Mouse (Mus musculus) urinary bladder, adult 2 months (tissue): Measurements from ENCODE around the gene Olfr1129. TPM values are rescaled to one million over a fixed set of nuclear protein-coding genes. Genes with fewer than 3 reads are reported as not detected.
"Not testable (repeated sequence)": the region's sequence is repeated elsewhere in the genome, so short reads cannot be mapped to it uniquely, and the experiment has no call there.

ENCODE experiments used
- DNase-seq: peaks from one replicate; pipeline ENCODE4 v3.0.0; 2022; ENCODE audit warnings: low spot score
- polyA plus RNA-seq: library from polyadenylated mRNA; depleted of rRNA; stranded (reverse); fragments of >200 nt; gene quantifications from 2 replicates; pipeline ENCODE4 v1.2.3, GENCODE M21; 2012; rRNA removed

The Olfr1129 gene
- polyA plus RNA-seq = not detected in 2 replicates

GRCm38 (mm10) chr2:87573602-87574001 lies at the start of gene Olfr1129:
Gene Olfr1129 (plus strand): TSS chr2:87573902.
- not testable (repeated sequence) for DNase-seq

GRCm38 (mm10) chr2:87525899-87526616 lies 47.6 kb upstream of the Olfr1129 start:
- DNase-seq = not testable (repeated sequence)

- no peak for DNase-seq
Observed at GRCm38 (mm10) chr2:87531496-87531895, 42.2 kb upstream of the Olfr1129 start, which contains the start of gene Olfr153. Gene Olfr153 (plus strand): TSS chr2:87531796.

GRCm38 (mm10) chr2:87534826-87535225 lies 38.9 kb upstream of the Olfr1129 start:
- no peak for DNase-seq

GRCm38 (mm10) chr2:87545442-87545841 lies 28.3 kb upstream of the Olfr1129 start, which contains the start of gene Olfr1128:
Gene Olfr1128 (minus strand): TSS chr2:87545542.
- no peak for DNase-seq

GRCm38 (mm10) chr2:87605912-87606311 lies 32.2 kb downstream of the Olfr1129 start, which contains the start of gene Olfr1130:
Gene Olfr1130 (plus strand): TSS chr2:87606212.
- not testable (repeated sequence) for DNase-seq

GRCm38 (mm10) chr2:87626804-87627203 lies 53.1 kb downstream of the Olfr1129 start, which contains the start of gene Olfr1131:
Gene Olfr1131 (plus strand): TSS chr2:87627104.
- no peak for DNase-seq

Other genes with a start within 250 kb of the Olfr1129 start
- gene Olfr1120, start 219.1 kb upstream of the Olfr1129 start, polyA plus RNA-seq = not detected in 2 replicates
- not detected in 2 replicates for gene Olfr1121, start 204.0 kb upstream of the Olfr1129 start, polyA plus RNA-seq
- not detected in 2 replicates for gene Olfr1122, start 188.1 kb upstream of the Olfr1129 start, polyA plus RNA-seq
- not detected in 2 replicates for gene Olfr1123, start 157.3 kb upstream of the Olfr1129 start, polyA plus RNA-seq
- not detected in 2 replicates for gene Olfr1124, start 143.6 kb upstream of the Olfr1129 start, polyA plus RNA-seq
- not detected in 2 replicates for gene Olfr1126, start 119.9 kb upstream of the Olfr1129 start, polyA plus RNA-seq
- gene Pramel7, start 76.8 kb upstream of the Olfr1129 start, polyA plus RNA-seq = not detected in 2 replicates
- not detected in 2 replicates for gene Pramel6, start 67.3 kb upstream of the Olfr1129 start, polyA plus RNA-seq
- not detected in 2 replicates for gene Olfr153, start 42.1 kb upstream of the Olfr1129 start, polyA plus RNA-seq
- not detected in 2 replicates for gene Olfr1128, start 28.4 kb upstream of the Olfr1129 start, polyA plus RNA-seq
- gene Olfr1130, start 32.3 kb downstream of the Olfr1129 start, polyA plus RNA-seq = not detected in 2 replicates
- not detected in 2 replicates for gene Olfr1131, start 53.2 kb downstream of the Olfr1129 start, polyA plus RNA-seq
- gene Olfr1132, start 63.6 kb downstream of the Olfr1129 start, polyA plus RNA-seq = not detected in 2 replicates
- gene Olfr1133, start 73.5 kb downstream of the Olfr1129 start, polyA plus RNA-seq = not detected in 2 replicates
- not detected in 2 replicates for gene Olfr1134, start 84.6 kb downstream of the Olfr1129 start, polyA plus RNA-seq
- not detected in 2 replicates for gene Olfr1135, start 99.8 kb downstream of the Olfr1129 start, polyA plus RNA-seq
- not detected in 2 replicates for gene Olfr1136, start 120.0 kb downstream of the Olfr1129 start, polyA plus RNA-seq
- not detected in 2 replicates for gene Olfr1137, start 139.3 kb downstream of the Olfr1129 start, polyA plus RNA-seq
- gene Olfr1138, start 166.1 kb downstream of the Olfr1129 start, polyA plus RNA-seq = not detected in 2 replicates
- gene Olfr1140, start 169.8 kb downstream of the Olfr1129 start, polyA plus RNA-seq = not detected in 2 replicates
- not detected in 2 replicates for gene Olfr1141, start 180.1 kb downstream of the Olfr1129 start, polyA plus RNA-seq
- gene Olfr152, start 205.6 kb downstream of the Olfr1129 start, polyA plus RNA-seq = not detected in 2 replicates
- not detected in 2 replicates for gene Olfr1143, start 226.7 kb downstream of the Olfr1129 start, polyA plus RNA-seq
- gene Olfr1145, start 235.9 kb downstream of the Olfr1129 start, polyA plus RNA-seq = not detected in 2 replicates